Mouse (Mus musculus) stomach, embryonic 15.5 days (tissue): ENCODE data around the gene Usp32. TPM values are rescaled to one million over a fixed set of nuclear protein-coding genes. Genes with fewer than 3 reads are reported as not detected.

Experiments
- ATAC-seq: fragments of 200-750 bp; cut with Nextera tagmentation; 2 replicates; pipeline ENCODE4 v1.8.0; 2017; ENCODE audit warnings: low read depth, moderate number of reproducible peaks, moderate TSS enrichment; ENCODE audit not compliant: insufficient read depth, low FRiP score
- H3K27ac ChIP-seq: fragments of 300-500 bp; sonication (generic); 2 replicates; pipeline ENCODE4 v1.5.1; 2015; ENCODE audit warnings: mild to moderate bottlenecking, inconsistent platforms
- H3K27me3 ChIP-seq: fragments of 300-500 bp; sonication (generic); replicated peaks from 2 replicates; pipeline ENCODE4 v1.6.1; 2015; ENCODE audit warnings: inconsistent platforms
- H3K36me3 ChIP-seq: fragments of 300-500 bp; sonication (generic); 2 replicates; pipeline ENCODE4 v1.6.1; 2015; ENCODE audit warnings: inconsistent platforms
- H3K4me1 ChIP-seq: fragments of 300-500 bp; sonication (generic); 2 replicates; pipeline ENCODE4 v1.6.1; 2015; ENCODE audit warnings: inconsistent platforms
- H3K4me2 ChIP-seq: fragments of 300-500 bp; sonication (generic); 2 replicates; pipeline ENCODE4 v1.6.1; 2015; ENCODE audit warnings: mild to moderate bottlenecking, inconsistent platforms
- H3K4me3 ChIP-seq: fragments of 300-500 bp; sonication (generic); replicated peaks from 2 replicates; pipeline ENCODE4 v1.5.1; 2015; ENCODE audit warnings: inconsistent platforms
- H3K9ac ChIP-seq: fragments of 300-500 bp; sonication (generic); 2 replicates; pipeline ENCODE4 v1.6.1; 2015; ENCODE audit warnings: inconsistent platforms
- H3K9me3 ChIP-seq: fragments of 300-500 bp; sonication (generic); 2 replicates; pipeline ENCODE4 v1.6.1; 2016; ENCODE audit warnings: inconsistent platforms
- WGBS: fragments of 180-500 bp; shearing (Covaris S2); methylation state at CpG from one replicate; pipeline ENCODE4 v1.1.7; 2015; 5-methylcytosine and 5-hydroxymethylcytosine counted together
- polyA plus RNA-seq: library from polyadenylated mRNA; unstranded; fragments of >200 nt; fragmentation: Nextera tagmentation; extraction: Ambion mirVana; gene quantifications from 2 replicates; pipeline ENCODE4 v1.2.1, GENCODE M21; 2015

Usp32 gene
- polyA plus RNA-seq, 1 experiment from 2014 or later = 4.8 TPM

GRCm38 (mm10) chr11:84958271-84958630 lies 181.7 kb downstream of the Usp32 start:
- no peak for ATAC-seq
- H3K9ac ChIP-seq = no peak overlapping the region
- peak overlapping the region; percentile 25 for H3K4me3 ChIP-seq
- H3K4me2 ChIP-seq = peak overlapping the region; percentile 49
- no peak overlapping the region for H3K27ac ChIP-seq
- no peaks in the 10 kb centered on the region for H3K36me3 ChIP-seq
- peaks cover 7% of the 10 kb centered on the region for H3K4me1 ChIP-seq
- peaks cover 41% of the 10 kb centered on the region for H3K27me3 ChIP-seq
- no peaks in the 10 kb centered on the region for H3K9me3 ChIP-seq
- WGBS = 3% methylated on average over 11 of the region's 11 CpGs

GRCm38 (mm10) chr11:84957591-84958270 lies 182.2 kb downstream of the Usp32 start, which contains the start of gene Car4:
Gene Car4 (plus strand): TSS chr11:84957786.
- H3K27ac ChIP-seq = no peak within 1 kb of the TSS
- no peak within 1 kb of the TSS for H3K9ac ChIP-seq
- no peaks in the 10 kb centered on the region for H3K36me3 ChIP-seq
- H3K4me3 ChIP-seq = peak within 1 kb of the TSS; percentile 25
- under 1% methylated on average over 49 of the region's 49 CpGs for WGBS
- no peak for ATAC-seq
- H3K4me1 ChIP-seq = peaks cover 7% of the 10 kb centered on the region
- H3K9me3 ChIP-seq = no peaks in the 10 kb centered on the region
- H3K27me3 ChIP-seq = peaks cover 41% of the 10 kb centered on the region
- H3K4me2 ChIP-seq = peak within 1 kb of the TSS; percentile 49

- Histone ChIP-seq H3K4me3 (peak overlapping the region; percentile 25; the same call in 1 of the 2 replicates), H3K27ac (no peak overlapping the region), H3K9ac (no peak overlapping the region), H3K36me3 (no peaks in the 10 kb centered on the region), H3K27me3 (peaks cover 41% of the 10 kb centered on the region), H3K9me3 (no peaks in the 10 kb centered on the region), H3K4me1 (peaks cover 7% of the 10 kb centered on the region), H3K4me2 (peak overlapping the region; percentile 49)
- ATAC-seq = no peak
- WGBS = 3% methylated on average over 15 of the region's 15 CpGs
These were observed 182.8 kb downstream of the Usp32 start for GRCm38 (mm10) chr11:84957171-84957570.

GRCm38 (mm10) chr11:84956400-84956799 lies 183.6 kb downstream of the Usp32 start:
- no peaks in the 10 kb centered on the region for H3K9me3 ChIP-seq
- no peak overlapping the region for H3K4me2 ChIP-seq
- H3K27ac ChIP-seq = no peak overlapping the region
- no peak for ATAC-seq
- H3K4me1 ChIP-seq = peaks cover 7% of the 10 kb centered on the region
- 25% methylated on average over 5 of the region's 5 CpGs for WGBS
- H3K27me3 ChIP-seq = peaks cover 41% of the 10 kb centered on the region
- H3K9ac ChIP-seq = no peak overlapping the region
- no peak overlapping the region for H3K4me3 ChIP-seq
- no peaks in the 10 kb centered on the region for H3K36me3 ChIP-seq

GRCm38 (mm10) chr11:84952611-84953010 lies 187.3 kb downstream of the Usp32 start:
- Histone ChIP-seq H3K27me3 (peaks cover 19% of the 10 kb centered on the region), H3K4me2 (no peak overlapping the region), H3K27ac (no peak overlapping the region), H3K36me3 (no peaks in the 10 kb centered on the region), H3K9me3 (no peaks in the 10 kb centered on the region), H3K4me3 (no peak overlapping the region), H3K4me1 (peaks cover under 1% of the 10 kb centered on the region; the same call in 1 of the 2 replicates), H3K9ac (no peak overlapping the region)
- ATAC-seq = no peak
- 31% methylated on average over 2 of the region's 2 CpGs for WGBS

GRCm38 (mm10) chr11:84948526-84948925 lies 191.4 kb downstream of the Usp32 start:
- Histone ChIP-seq H3K27ac (no peak overlapping the region), H3K4me1 (no peaks in the 10 kb centered on the region), H3K36me3 (no peaks in the 10 kb centered on the region), H3K27me3 (peaks cover 14% of the 10 kb centered on the region), H3K9ac (no peak overlapping the region), H3K4me2 (no peak overlapping the region), H3K4me3 (no peak overlapping the region), H3K9me3 (no peaks in the 10 kb centered on the region)
- ATAC-seq = no peak
- 37% methylated on average over 3 of the region's 3 CpGs for WGBS

- no peak overlapping the region for H3K27ac ChIP-seq
- H3K9ac ChIP-seq = no peak overlapping the region
- H3K4me2 ChIP-seq = no peak overlapping the region
- no peaks in the 10 kb centered on the region for H3K4me1 ChIP-seq
- H3K4me3 ChIP-seq = no peak overlapping the region
- ATAC-seq = no peak
- H3K36me3 ChIP-seq = no peaks in the 10 kb centered on the region
- peaks cover 14% of the 10 kb centered on the region for H3K27me3 ChIP-seq
- H3K9me3 ChIP-seq = no peaks in the 10 kb centered on the region
- 60% methylated on average over 3 of the region's 3 CpGs for WGBS
These were observed 191.8 kb downstream of the Usp32 start for GRCm38 (mm10) chr11:84948114-84948513.

GRCm38 (mm10) chr11:84947206-84947605 lies 192.8 kb downstream of the Usp32 start:
- no peak overlapping the region for H3K9ac ChIP-seq
- no peak for ATAC-seq
- no peaks in the 10 kb centered on the region for H3K36me3 ChIP-seq
- peaks cover 14% of the 10 kb centered on the region for H3K27me3 ChIP-seq
- no peaks in the 10 kb centered on the region for H3K9me3 ChIP-seq
- no peak overlapping the region for H3K4me2 ChIP-seq
- no peak overlapping the region for H3K4me3 ChIP-seq
- no peak overlapping the region for H3K27ac ChIP-seq
- no peaks in the 10 kb centered on the region for H3K4me1 ChIP-seq
- 77% methylated on average over 6 of the region's 6 CpGs for WGBS

- H3K4me2 ChIP-seq = no peak overlapping the region
- no peak overlapping the region for H3K4me3 ChIP-seq
- H3K27ac ChIP-seq = no peak overlapping the region
- H3K4me1 ChIP-seq = no peaks in the 10 kb centered on the region
- H3K9ac ChIP-seq = no peak overlapping the region
- no peaks in the 10 kb centered on the region for H3K36me3 ChIP-seq
- no peaks in the 10 kb centered on the region for H3K9me3 ChIP-seq
- ATAC-seq = no peak
- WGBS = 39% methylated on average over 3 of the region's 3 CpGs
- peaks cover 14% of the 10 kb centered on the region for H3K27me3 ChIP-seq
These were observed 194.1 kb downstream of the Usp32 start for GRCm38 (mm10) chr11:84945841-84946240.

- Histone ChIP-seq H3K9ac (no peak overlapping the region), H3K36me3 (no peaks in the 10 kb centered on the region), H3K4me1 (no peaks in the 10 kb centered on the region), H3K4me3 (no peak overlapping the region), H3K9me3 (no peaks in the 10 kb centered on the region), H3K27me3 (peaks cover 14% of the 10 kb centered on the region), H3K4me2 (no peak overlapping the region), H3K27ac (no peak overlapping the region)
- WGBS = 3% methylated on average over 12 of the region's 12 CpGs
- no peak for ATAC-seq
These were observed 195.1 kb downstream of the Usp32 start for GRCm38 (mm10) chr11:84944639-84945435.

- no peaks in the 10 kb centered on the region for H3K9me3 ChIP-seq
- peak overlapping the region; percentile 25; the same call in 1 of the 2 replicates for H3K4me2 ChIP-seq
- no peak overlapping the region for H3K27ac ChIP-seq
- H3K36me3 ChIP-seq = no peaks in the 10 kb centered on the region
- WGBS = under 1% methylated on average over 15 of the region's 15 CpGs
- ATAC-seq = no peak
- no peak overlapping the region for H3K4me3 ChIP-seq
- peaks cover 14% of the 10 kb centered on the region for H3K27me3 ChIP-seq
- H3K4me1 ChIP-seq = no peaks in the 10 kb centered on the region
- H3K9ac ChIP-seq = no peak overlapping the region
These were observed 196.0 kb downstream of the Usp32 start for GRCm38 (mm10) chr11:84943948-84944347.

- H3K36me3 ChIP-seq = no peaks in the 10 kb centered on the region
- no peak overlapping the region for H3K9ac ChIP-seq
- 72% methylated on average over 10 of the region's 10 CpGs for WGBS
- no peaks in the 10 kb centered on the region for H3K9me3 ChIP-seq
- no peak overlapping the region for H3K27ac ChIP-seq
- H3K4me1 ChIP-seq = no peaks in the 10 kb centered on the region
- H3K4me2 ChIP-seq = no peak overlapping the region
- ATAC-seq = no peak
- H3K27me3 ChIP-seq = peaks cover 10% of the 10 kb centered on the region
- H3K4me3 ChIP-seq = no peak overlapping the region
These were observed 199.8 kb downstream of the Usp32 start for GRCm38 (mm10) chr11:84940140-84940539.
